Mouse (Mus musculus) forebrain, embryonic 13.5 days (tissue): ENCODE measurements around the gene Ccdc155. TPM values are rescaled to one million over a fixed set of nuclear protein-coding genes. Genes with fewer than 3 reads are reported as not detected.
A peak's percentile ranks its signal among the peaks of the same experiment; 100 is the strongest.

ENCODE experiments used
- ATAC-seq: fragments of 200-750 bp; cut with Nextera tagmentation; 2 replicates; pipeline ENCODE4 v1.8.0; 2017
- H3K27ac ChIP-seq: fragments of 300-500 bp; sonication (generic); 2 replicates; pipeline ENCODE4 v1.5.1; 2015; ENCODE audit warnings: inconsistent platforms, mild to moderate bottlenecking, moderate library complexity
- H3K27me3 ChIP-seq: fragments of 300-500 bp; sonication (generic); 2 replicates; pipeline ENCODE4 v1.6.1; 2015; ENCODE audit warnings: mild to moderate bottlenecking, inconsistent platforms
- H3K36me3 ChIP-seq: fragments of 300-500 bp; sonication (generic); 2 replicates; pipeline ENCODE4 v1.6.1; 2015; ENCODE audit warnings: mild to moderate bottlenecking, inconsistent platforms; ENCODE audit not compliant: poor library complexity, severe bottlenecking
- H3K4me1 ChIP-seq: fragments of 300-500 bp; sonication (generic); 2 replicates; pipeline ENCODE4 v1.6.1; 2015; ENCODE audit warnings: inconsistent platforms
- H3K4me2 ChIP-seq: fragments of 300-500 bp; sonication (generic); 2 replicates; pipeline ENCODE4 v1.6.1; 2015; ENCODE audit warnings: inconsistent platforms, mild to moderate bottlenecking, moderate library complexity
- H3K4me3 ChIP-seq: fragments of 300-500 bp; sonication (generic); 2 replicates; pipeline ENCODE4 v1.5.1; 2015; ENCODE audit warnings: mild to moderate bottlenecking, inconsistent platforms
- H3K9ac ChIP-seq: fragments of 300-500 bp; sonication (generic); 2 replicates; pipeline ENCODE4 v1.6.1; 2015; ENCODE audit warnings: mild to moderate bottlenecking, inconsistent platforms
- H3K9me3 ChIP-seq: fragments of 300-500 bp; sonication (generic); replicated peaks from 2 replicates; pipeline ENCODE4 v1.6.1; 2016; ENCODE audit warnings: inconsistent platforms
- WGBS: fragments of 180-500 bp; shearing (Covaris S2); methylation state at CpG from one replicate; pipeline ENCODE4 v1.1.7; 2015; 5-methylcytosine and 5-hydroxymethylcytosine counted together
- polyA plus RNA-seq: library from polyadenylated mRNA; unstranded; fragments of >200 nt; fragmentation: Nextera tagmentation; extraction: Ambion mirVana; gene quantifications from 2 replicates; pipeline ENCODE4 v1.2.1, GENCODE M21; 2015

Ccdc155 gene
- polyA plus RNA-seq, 1 experiment from 2014 or later, result 0.93 TPM

- H3K27ac ChIP-seq, result no peak overlapping the region
- H3K4me2 ChIP-seq, result peak overlapping the region; percentile 38
- peak overlapping the region; percentile 16; the same call in 1 of the 2 replicates for H3K4me3 ChIP-seq
- no peaks in the 10 kb centered on the region; the same call in 1 of the 2 replicates for H3K9me3 ChIP-seq
- peaks cover 93% of the 10 kb centered on the region for H3K27me3 ChIP-seq
- no peaks in the 10 kb centered on the region for H3K36me3 ChIP-seq
- peak overlapping the region; percentile 26; the same call in 1 of the 2 replicates for H3K9ac ChIP-seq
- H3K4me1 ChIP-seq, result peaks cover 26% of the 10 kb centered on the region
- ATAC-seq, result no peak
- WGBS, result 3% methylated on average over 23 of the region's 24 CpGs
Observed at GRCm38 (mm10) chr7:45168656-45169055, 36.0 kb downstream of the Ccdc155 start.

GRCm38 (mm10) chr7:45167761-45168445 lies 36.8 kb downstream of the Ccdc155 start:
- Histone ChIP-seq H3K9me3 (no peaks in the 10 kb centered on the region; the same call in 1 of the 2 replicates), H3K27me3 (peaks cover 96% of the 10 kb centered on the region), H3K4me2 (peak overlapping the region; percentile 38), H3K27ac (peak overlapping the region; percentile 37), H3K36me3 (no peaks in the 10 kb centered on the region), H3K4me3 (peak overlapping the region; percentile 16), H3K4me1 (peaks cover 29% of the 10 kb centered on the region), H3K9ac (peak overlapping the region; percentile 51)
- WGBS, result 2% methylated on average over 19 of the region's 19 CpGs
- no peak for ATAC-seq

GRCm38 (mm10) chr7:45166950-45167401 lies 37.7 kb downstream of the Ccdc155 start:
- H3K9ac ChIP-seq, result no peak overlapping the region
- peak overlapping the region; percentile 37 for H3K27ac ChIP-seq
- no peak for ATAC-seq
- H3K4me2 ChIP-seq, result peak overlapping the region; percentile 38
- 15% methylated on average over 10 of the region's 10 CpGs for WGBS
- peaks cover 36% of the 10 kb centered on the region for H3K4me1 ChIP-seq
- no peaks in the 10 kb centered on the region; the same call in 1 of the 2 replicates for H3K9me3 ChIP-seq
- H3K27me3 ChIP-seq, result peaks cover 94% of the 10 kb centered on the region
- no peaks in the 10 kb centered on the region for H3K36me3 ChIP-seq
- H3K4me3 ChIP-seq, result peak overlapping the region; percentile 16

- H3K4me2 ChIP-seq, result peak overlapping the region; percentile 65
- ATAC-seq, result no peak
- H3K9ac ChIP-seq, result no peak overlapping the region
- H3K36me3 ChIP-seq, result no peaks in the 10 kb centered on the region
- no peak overlapping the region for H3K27ac ChIP-seq
- H3K4me3 ChIP-seq, result peak overlapping the region; percentile 50
- peaks cover 84% of the 10 kb centered on the region for H3K27me3 ChIP-seq
- H3K9me3 ChIP-seq, result no peaks in the 10 kb centered on the region; the same call in 1 of the 2 replicates
- 42% methylated on average over 11 of the region's 11 CpGs for WGBS
- H3K4me1 ChIP-seq, result peaks cover 36% of the 10 kb centered on the region
Observed at GRCm38 (mm10) chr7:45165701-45166100, 39.0 kb downstream of the Ccdc155 start.

GRCm38 (mm10) chr7:45164833-45165232 lies 39.9 kb downstream of the Ccdc155 start:
- H3K27me3 ChIP-seq, result peaks cover 76% of the 10 kb centered on the region
- H3K4me2 ChIP-seq, result peak overlapping the region; percentile 65
- peaks cover 36% of the 10 kb centered on the region for H3K4me1 ChIP-seq
- peaks cover 5% of the 10 kb centered on the region; the same call in 1 of the 2 replicates for H3K36me3 ChIP-seq
- H3K27ac ChIP-seq, result no peak overlapping the region
- H3K9me3 ChIP-seq, result no peaks in the 10 kb centered on the region; the same call in 1 of the 2 replicates
- 63% methylated on average over 5 of the region's 5 CpGs for WGBS
- peak overlapping the region; percentile 50 for H3K4me3 ChIP-seq
- H3K9ac ChIP-seq, result peak overlapping the region; percentile 68; the same call in 1 of the 2 replicates
- no peak for ATAC-seq

- Histone ChIP-seq H3K4me1 (peaks cover 35% of the 10 kb centered on the region), H3K27me3 (peaks cover 67% of the 10 kb centered on the region), H3K27ac (peak within 1 kb of the TSS; percentile 25; the same call in 1 of the 2 replicates), H3K4me3 (peak within 1 kb of the TSS; percentile 50), H3K4me2 (peak within 1 kb of the TSS; percentile 65), H3K9me3 (no peaks in the 10 kb centered on the region), H3K36me3 (peaks cover 13% of the 10 kb centered on the region), H3K9ac (peak within 1 kb of the TSS; percentile 68)
- 1% methylated on average over 39 of the region's 41 CpGs for WGBS
- no peak for ATAC-seq
Observed at GRCm38 (mm10) chr7:45163735-45164490, 40.8 kb downstream of the Ccdc155 start, which contains the start of gene Slc17a7. Slc17a7 (plus strand) TSS chr7:45163949.

GRCm38 (mm10) chr7:45162996-45163615 lies 41.6 kb downstream of the Ccdc155 start:
- 75% methylated on average over 9 of the region's 9 CpGs for WGBS
- H3K9me3 ChIP-seq, result no peaks in the 10 kb centered on the region
- no peak overlapping the region for H3K9ac ChIP-seq
- H3K4me3 ChIP-seq, result peak overlapping the region; percentile 50; the same call in 1 of the 2 replicates
- H3K4me1 ChIP-seq, result peaks cover 27% of the 10 kb centered on the region
- no peak overlapping the region for H3K27ac ChIP-seq
- peak overlapping the region; percentile 65; the same call in 1 of the 2 replicates for H3K4me2 ChIP-seq
- ATAC-seq, result no peak
- peaks cover 59% of the 10 kb centered on the region for H3K27me3 ChIP-seq
- H3K36me3 ChIP-seq, result peaks cover 21% of the 10 kb centered on the region

- 29% methylated on average over 6 of the region's 6 CpGs for WGBS
- Histone ChIP-seq H3K27ac (peak overlapping the region; percentile 14; the same call in 1 of the 2 replicates), H3K4me2 (peak overlapping the region; percentile 64), H3K27me3 (peaks cover 53% of the 10 kb centered on the region), H3K4me3 (peak overlapping the region; percentile 35), H3K36me3 (peaks cover 27% of the 10 kb centered on the region), H3K9me3 (no peaks in the 10 kb centered on the region), H3K9ac (peak overlapping the region; percentile 34), H3K4me1 (peaks cover 22% of the 10 kb centered on the region)
- peak; percentile 13; the same call in 1 of the 2 replicates for ATAC-seq
Observed at GRCm38 (mm10) chr7:45162551-45162950, 42.1 kb downstream of the Ccdc155 start.

- WGBS, result 5% methylated on average over 35 of the region's 35 CpGs
- Histone ChIP-seq H3K9ac (peak overlapping the region; percentile 34), H3K27ac (peak overlapping the region; percentile 32; the same call in 1 of the 2 replicates)
Observed at GRCm38 (mm10) chr7:45161612-45162473, 42.8 kb downstream of the Ccdc155 start.

GRCm38 (mm10) chr7:45160866-45161265 lies 43.8 kb downstream of the Ccdc155 start:
- H3K4me1 ChIP-seq, result peaks cover 18% of the 10 kb centered on the region
- no peak overlapping the region for H3K4me2 ChIP-seq
- ATAC-seq, result no peak
- H3K27ac ChIP-seq, result no peak overlapping the region
- H3K9me3 ChIP-seq, result no peaks in the 10 kb centered on the region
- H3K27me3 ChIP-seq, result peaks cover 36% of the 10 kb centered on the region
- no peak overlapping the region for H3K9ac ChIP-seq
- WGBS, result 94% methylated on average over 3 of the region's 3 CpGs
- peaks cover 30% of the 10 kb centered on the region for H3K36me3 ChIP-seq
- no peak overlapping the region for H3K4me3 ChIP-seq

More at GRCm38 (mm10) chr7:45161612-45162473, 42.8 kb downstream of the Ccdc155 start:
- ATAC-seq, result peak; percentile 88
- Histone ChIP-seq H3K9me3 (no peaks in the 10 kb centered on the region), H3K36me3 (peaks cover 30% of the 10 kb centered on the region), H3K27me3 (peaks cover 46% of the 10 kb centered on the region), H3K4me1 (peaks cover 18% of the 10 kb centered on the region), H3K4me3 (peak overlapping the region; percentile 35), H3K4me2 (peak overlapping the region; percentile 64)
